25 mouse cellular contexts compared by ENCODE assay signal in genomic region chr1:37738895-37739294, GRCm38 (mm10). TPM values are rescaled to one million over a fixed set of nuclear protein-coding genes. Genes with fewer than 3 reads are reported as not detected.
DNase-seq lines count a peak whose midpoint lies in the region; ATAC-seq and TF ChIP-seq lines count a peak whose summit lies in the region.
"Had no signal": no experiment of that assay in that cellular context is flagged by ENCODE, and none has a peak within 500 bp of the region (broad histone marks: within the 10 kb centered on the region; RNA-seq: fewer than 3 reads in every experiment).

No protein-coding gene starts in this region.

- TF ChIP-seq CTCF in CH12.LX (conservative IDR thresholded peaks at IDR 0.05 in 1 of 2, IDR thresholded peaks at IDR 0.05 in 1 of 2; ENCODE audit: low read depth in 2 of 2, low read length in 2 of 2), result no peak
- no peak for TF ChIP-seq CTCF in MEL (IDR thresholded peaks at IDR 0.05 in 2 of 3, conservative IDR thresholded peaks at IDR 0.05 in 1 of 3; ENCODE audit: control insufficient read depth in 1 of 3, insufficient read depth in 1 of 3, low read depth in 2 of 3, low read length in 3 of 3, poor library complexity in 1 of 3, severe bottlenecking in 1 of 3)

- peak; percentile 49 for DNase-seq in 416B (ENCODE audit: low read depth)
- peak; percentile 4 for DNase-seq in CH12.LX (ENCODE audit: extremely low read depth)
- no peak for DNase-seq in MEL (ENCODE audit: low read depth, low spot score)
- no peak for DNase-seq in layer of hippocampus, adult 18-20 months (ENCODE audit: low spot score in 2 of 2)
- no peak for DNase-seq in spleen, adult 12 weeks (ENCODE audit: low spot score)
- no peak for DNase-seq in kidney, postnatal 36 days
- DNase-seq in spleen, postnatal 36 days (ENCODE audit: low spot score in 2 of 2), result no peak
- DNase-seq: adrenal gland, adult 2 months; adrenal gland, postnatal 10 days; adrenal gland, postnatal 25 days; B cell, adult 2 months; cerebellum, adult 11 months; cerebellum, adult 18-20 months; cerebellum, adult 8-10 months; cerebellum, adult 9-11 months; cerebellum, postnatal 14 days; cerebellum, postnatal 36 days; forebrain, postnatal 0 days had no signal

- TF ChIP-seq POLR2A in CH12.LX (IDR thresholded peaks at IDR 0.05; ENCODE audit: low read depth, low read length) (no peak), MEL (IDR thresholded peaks at IDR 0.05; ENCODE audit: control insufficient read depth in 1 of 2, insufficient read depth in 1 of 2, low read depth in 1 of 2, low read length in 2 of 2, poor library complexity in 1 of 2) (no peak)

- H3K9ac ChIP-seq in CH12.LX (ENCODE audit: insufficient read depth, low read depth) (no peak overlapping the region), MEL (ENCODE audit: control insufficient read depth, low read depth, low read length, poor library complexity, severe bottlenecking) (no peak overlapping the region)
- H3K9ac ChIP-seq: embryonic facial prominence, embryonic 12.5 days; forebrain, embryonic 13.5 days; forebrain, embryonic 15.5 days; forebrain, postnatal 0 days had no signal

- 0 out of 2 replicates have a peak, but pooled peaks have one; percentile 38 for ATAC-seq in granulocyte monocyte progenitor cell, adult 5-6 weeks (replicated peaks; ENCODE audit: poor library complexity, severe bottlenecking)
- ATAC-seq: CD4-positive, CD25-positive, alpha-beta regulatory T cell, adult 4 months; forebrain, embryonic 13.5 days; forebrain, embryonic 15.5 days; forebrain, postnatal 0 days had no signal

- in situ Hi-C loops in CH12.LX (cut with MboI; ENCODE audit: low pct_ligation_motif_present, low pct_unique_long_range_greater_than_20kb, low sequenced_read_pairs), result no loop called here

- H3K4me1 ChIP-seq in CH12.LX (ENCODE audit: control insufficient read depth in 1 of 2, insufficient read depth in 2 of 2), result peaks cover 0 to 3% of the 10 kb centered on the region in 2 experiments; a peak in 1 of 4 replicates
- H3K4me1 ChIP-seq in MEL (ENCODE audit: control insufficient read depth in 1 of 2, insufficient read depth in 2 of 2, low read length in 2 of 2), result peaks cover 0 to 22% of the 10 kb centered on the region in 2 experiments; a peak in 3 of 4 replicates
- H3K4me1 ChIP-seq: embryonic facial prominence, embryonic 10.5 days; embryonic facial prominence, embryonic 12.5 days; forebrain, embryonic 13.5 days had no signal

- H3K27ac ChIP-seq in CH12.LX (ENCODE audit: insufficient read depth, low read depth), result no peak overlapping the region
- no peak overlapping the region for H3K27ac ChIP-seq in MEL (ENCODE audit: control insufficient read depth, low read depth, low read length)
- H3K27ac ChIP-seq: embryonic facial prominence, embryonic 10.5 days; embryonic facial prominence, embryonic 12.5 days; forebrain, embryonic 13.5 days; forebrain, embryonic 15.5 days had no signal

- no peak for TF ChIP-seq RAD21 in CH12.LX (IDR thresholded peaks at IDR 0.05; ENCODE audit: low read depth, low read length)
- no peak for TF ChIP-seq RAD21 in MEL (IDR thresholded peaks at IDR 0.05; ENCODE audit: low read depth, low read length)

- no peak overlapping the region for H3K4me2 ChIP-seq in CH12.LX (ENCODE audit: insufficient read depth, low read depth, poor library complexity, severe bottlenecking)
- H3K4me2 ChIP-seq: embryonic facial prominence, embryonic 12.5 days; forebrain, embryonic 13.5 days; forebrain, embryonic 15.5 days had no signal

- H3K4me3 ChIP-seq in CH12.LX (replicated peaks in 1 of 3; ENCODE audit: low read depth in 2 of 3, low read length in 2 of 3, poor library complexity in 1 of 3), result no peak overlapping the region
- no peak overlapping the region for H3K4me3 ChIP-seq in MEL (ENCODE audit: control insufficient read depth in 1 of 2, insufficient read depth in 1 of 2, low read depth in 2 of 2, low read length in 2 of 2)
- H3K4me3 ChIP-seq: embryonic facial prominence, embryonic 10.5 days; embryonic facial prominence, embryonic 12.5 days; forebrain, embryonic 13.5 days; forebrain, embryonic 15.5 days had no signal

- dilution Hi-C loops in CH12.LX (cut with MboI; ENCODE audit: extremely low pct_ligation_motif_present, extremely low pct_unique_long_range_greater_than_20kb, low sequenced_read_pairs), result no loop called here

- TF ChIP-seq EP300 in CH12.LX (IDR thresholded peaks at IDR 0.05; ENCODE audit: low read length) (no peak), MEL (IDR thresholded peaks at IDR 0.05; ENCODE audit: low read depth in 1 of 2, low read length in 2 of 2) (no peak)

- no peaks in the 10 kb centered on the region for H3K27me3 ChIP-seq in CH12.LX (replicated peaks)
- H3K27me3 ChIP-seq in MEL (ENCODE audit: control insufficient read depth in 1 of 2, insufficient read depth in 2 of 2, low read length in 2 of 2), result peaks cover 0 to 1% of the 10 kb centered on the region in 2 experiments; a peak in 2 of 4 replicates
- H3K27me3 ChIP-seq: embryonic facial prominence, embryonic 12.5 days; forebrain, embryonic 13.5 days; forebrain, embryonic 15.5 days had no signal

- H3K36me3 ChIP-seq in CH12.LX (replicated peaks in 1 of 2; ENCODE audit: control insufficient read depth in 1 of 2, insufficient read depth in 1 of 2, low read length in 1 of 2) (no peaks in the 10 kb centered on the region), MEL (ENCODE audit: control insufficient read depth in 1 of 2, insufficient read depth in 2 of 2, low read length in 2 of 2) (peaks cover 0 to 15% of the 10 kb centered on the region in 2 experiments; a peak in 2 of 4 replicates)
- H3K36me3 ChIP-seq: embryonic facial prominence, embryonic 10.5 days; embryonic facial prominence, embryonic 12.5 days; forebrain, embryonic 15.5 days; G1E had no signal

- H3K79me2 ChIP-seq in CH12.LX (replicated peaks; ENCODE audit: control insufficient read depth, extremely low read depth, insufficient read depth, poor library complexity, severe bottlenecking) (no peaks in the 10 kb centered on the region), MEL (ENCODE audit: control insufficient read depth, insufficient read depth, low read length, poor library complexity) (no peaks in the 10 kb centered on the region)

- H3K9me3 ChIP-seq in CH12.LX (replicated peaks; ENCODE audit: low read length) (no peaks in the 10 kb centered on the region), MEL (replicated peaks; ENCODE audit: insufficient read depth, low read length) (no peaks in the 10 kb centered on the region)
- H3K9me3 ChIP-seq: embryonic facial prominence, embryonic 10.5 days; embryonic facial prominence, embryonic 12.5 days; forebrain, embryonic 13.5 days; forebrain, embryonic 15.5 days; G1E had no signal

TF ChIP-seq in CH12.LX, 34 proteins besides CTCF, POLR2A, EP300 and RAD21:
- TF ChIP-seq MYC (IDR thresholded peaks at IDR 0.05; ENCODE audit: low read depth, low read length) (no peak), TBP (conservative IDR thresholded peaks at IDR 0.05; ENCODE audit: low read depth, low read length) (no peak), ZNF384 (IDR thresholded peaks at IDR 0.05; ENCODE audit: low read depth, low read length) (peak; percentile 54; the same call in 1 of the 2 replicates)

TF ChIP-seq in MEL, 35 proteins besides CTCF, POLR2A, EP300 and RAD21:
- TF ChIP-seq ZNF384 (IDR thresholded peaks at IDR 0.05; ENCODE audit: low read depth, low read length) (peak; percentile 80), MEF2A (IDR thresholded peaks at IDR 0.05; ENCODE audit: extremely low read depth, insufficient replicate concordance, low read depth, low read length, poor library complexity, severe bottlenecking) (no peak)
TF ChIP-seq in MEL: peak in this region for 1.

RNA-seq across cellular contexts. Expression of gene 2010300C02Rik, which starts 19.0 kb away (rescaled TPM):
- total RNA-seq in CH12.LX (2012; rRNA removed), result 0.21 and 0.25 TPM in 2 replicates
- 0.08 TPM in 1 of 2 replicates, not detected in the other for total RNA-seq in CH12.LX (2014; rRNA removed)
- polyA plus RNA-seq in CH12.LX (2012; ENCODE audit: insufficient read length, low read depth), result 0.09 and 0.19 TPM in 2 replicates
- not detected in 2 replicates for total RNA-seq in MEL (2012; rRNA removed)
- not detected for polyA plus RNA-seq in MEL (2012; ENCODE audit: insufficient read depth in 1 of 2, insufficient read length in 2 of 2, low read depth in 1 of 2, low replicate concordance in 2 of 2, missing spikeins in 1 of 2)
- total RNA-seq in granulocyte monocyte progenitor cell, adult 5-6 weeks (2014; fragmentation: Nextera tagmentation), result not detected in 2 replicates
- 0.13 TPM in 1 of 2 replicates, not detected in the other for total RNA-seq in granulocyte monocyte progenitor cell, adult 5-6 weeks (2017)
- 100 to 1,000 TPM; 382 to 423 TPM for total RNA-seq in layer of hippocampus, adult 18-20 months (2021)
- polyA plus RNA-seq: G1E had no signal

Comparison
In these comparisons a context has a peak if more than half of its experiments do, and no peak if none do; other contexts are left out.
1. DNase-seq: peak in 416B (single experiment) and CH12.LX (single experiment); none in MEL (single experiment), layer of hippocampus, adult 18-20 months (0 of 2), spleen, adult 12 weeks (single experiment), kidney, postnatal 36 days (0 of 2) and spleen, postnatal 36 days (0 of 2).
2. RNA of gene 2010300C02Rik, which starts 19.0 kb away (total RNA-seq): 382 to 423 TPM in layer of hippocampus, adult 18-20 months; 0.08 to 0.25 TPM in CH12.LX, not detected in MEL and 0.13 TPM in granulocyte monocyte progenitor cell, adult 5-6 weeks; every median in the first group is over 100 times any median in the second.